Mouse (Mus musculus): ENCODE data around the gene Tns2. TPM values are rescaled to one million over a fixed set of nuclear protein-coding genes. Genes with fewer than 3 reads are reported as not detected.
"Not testable (repeated sequence)": the region's sequence is repeated elsewhere in the genome, so short reads cannot be mapped to it uniquely, and the experiment has no call there.

Tns2 gene
- total RNA-seq, 2 experiments from 2014 or later, result 128 to 129 TPM

DNA sequence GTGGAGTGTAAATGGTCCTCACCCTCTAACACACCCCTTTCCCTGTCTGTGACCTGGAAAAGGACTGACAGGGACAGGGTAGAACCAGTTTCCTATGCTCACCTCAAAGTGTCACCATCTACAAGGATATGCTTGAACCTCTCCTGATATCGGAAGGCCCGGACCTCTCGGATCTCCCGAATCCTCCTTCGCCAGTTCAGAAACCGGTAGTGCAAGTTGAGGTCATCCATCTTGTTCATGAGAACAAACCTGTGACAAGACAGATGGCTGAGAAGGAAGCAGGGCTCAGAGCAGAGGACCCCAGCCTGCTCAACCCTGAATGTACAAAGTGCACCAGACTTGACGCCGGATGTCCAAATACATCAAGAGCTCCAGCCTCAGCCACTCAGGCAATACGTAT is 33.1 kb downstream of the Tns2 start:
- intact Hi-C loops (cut with DNase I), result no loop called here

DNA sequence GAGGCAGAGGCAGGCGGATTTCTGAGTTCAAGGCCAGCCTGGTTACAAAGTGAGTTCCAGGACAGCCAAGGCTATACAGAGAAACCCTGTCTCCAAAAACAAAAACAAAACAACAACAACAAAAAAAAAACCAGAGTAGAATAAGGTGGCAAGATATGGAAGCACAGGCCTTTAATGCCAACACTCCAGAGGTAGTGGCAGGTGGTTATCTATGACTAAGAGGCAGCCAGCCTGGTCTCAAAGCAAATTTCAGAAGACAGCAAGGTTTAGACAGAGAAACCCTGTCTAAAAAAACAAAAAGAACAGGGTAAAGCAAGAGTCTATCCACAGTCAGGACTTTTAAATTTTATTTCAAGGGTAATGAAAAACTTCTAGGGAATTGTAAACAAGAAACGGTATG is 34.5 kb downstream of the Tns2 start:
- no peak for DNase-seq
- intact Hi-C loops (cut with DNase I), result no loop called here

More for the DNA sequence above, 33.1 kb downstream of the Tns2 start:
- DNase-seq, result no peak

DNA sequence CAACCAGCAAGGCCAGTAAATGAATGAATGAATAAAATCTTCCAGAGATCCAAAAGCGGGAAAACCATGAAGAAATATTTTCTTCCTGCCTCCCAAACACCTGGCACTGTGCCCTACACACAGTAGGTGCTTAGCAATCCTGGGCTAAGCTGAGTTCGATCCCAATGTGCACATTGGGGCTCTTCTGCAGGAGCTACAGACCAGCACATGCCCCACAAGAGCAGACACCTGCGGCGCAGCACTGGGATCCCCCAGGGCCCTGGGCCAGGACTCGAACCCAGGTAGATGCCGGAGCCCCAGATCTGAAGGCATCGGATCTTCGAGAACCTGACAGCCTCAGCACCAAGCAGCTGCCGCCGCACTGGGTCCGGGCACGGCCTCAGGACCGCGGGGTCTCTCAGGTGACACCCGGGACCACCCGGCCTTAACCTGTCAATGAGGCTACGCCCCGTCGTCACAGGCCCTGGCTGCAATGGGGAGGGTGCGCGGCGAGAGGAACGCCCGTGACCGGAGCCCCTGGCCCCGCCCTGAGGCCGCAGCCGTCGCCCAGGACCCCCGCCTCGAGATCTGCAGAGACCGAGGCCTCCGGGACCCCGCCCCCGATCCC is 35.4 kb downstream of the Tns2 start:
- intact Hi-C loops (cut with DNase I), result no loop called here

DNA sequence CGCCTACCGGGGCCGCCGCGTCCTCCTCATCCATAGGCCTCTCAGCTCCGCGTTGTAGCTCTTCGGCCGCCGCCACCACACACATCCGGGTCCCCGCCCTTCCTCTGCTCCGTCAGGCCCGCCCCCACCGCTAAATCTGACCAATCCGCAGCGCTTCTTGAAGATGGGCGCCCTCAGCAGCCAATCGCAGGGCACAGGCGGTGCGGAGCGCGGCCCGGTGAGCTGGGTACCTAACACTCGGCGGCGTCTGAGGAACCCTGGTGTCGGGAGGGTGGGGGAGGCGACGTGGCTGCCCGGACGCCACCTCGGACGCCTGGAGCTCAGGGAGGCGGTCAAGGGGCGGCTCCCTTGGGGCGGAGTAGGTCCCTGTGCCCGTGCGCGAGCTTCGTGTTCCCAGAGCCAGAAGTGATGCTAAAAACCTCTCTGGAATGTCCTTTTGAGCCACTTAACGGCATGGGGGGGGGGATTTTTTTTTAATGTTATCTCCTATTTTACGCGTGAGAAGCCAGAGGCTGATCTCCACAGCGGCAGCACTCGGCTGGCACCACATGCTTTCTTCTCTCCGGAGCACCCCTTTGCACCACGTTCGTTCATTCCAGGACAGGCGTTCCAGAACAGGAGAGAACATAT is 36.0 kb downstream of the Tns2 start, which contains the start of gene Spryd3:
TSS of gene Spryd3 (minus strand) at position 106 of the 630 bp plus-strand sequence.
- intact Hi-C loops (cut with DNase I), result no loop called here
- peak; percentile 99 for DNase-seq

More for the DNA sequence above, 35.4 kb downstream of the Tns2 start:
- no peak for DNase-seq

DNA sequence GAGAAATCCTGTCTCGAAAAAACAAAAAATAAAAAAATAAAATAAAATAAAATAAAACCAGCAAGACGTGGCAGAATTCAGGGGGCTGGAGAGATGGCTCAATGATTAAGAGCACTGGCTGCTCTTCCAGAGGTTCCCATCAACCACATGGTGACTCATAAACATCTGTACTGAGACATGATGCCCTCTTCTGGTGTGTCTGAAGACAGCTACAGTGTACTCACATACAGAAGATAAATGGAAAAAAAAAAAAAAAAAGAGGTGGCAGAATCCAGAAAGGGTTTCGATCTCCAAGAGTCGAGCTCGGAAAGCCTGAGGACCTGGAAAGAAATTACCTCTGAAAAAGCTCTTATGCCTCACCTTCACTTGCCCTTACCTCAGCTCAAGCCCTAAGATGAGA is 40.9 kb downstream of the Tns2 start:
- intact Hi-C loops (cut with DNase I), result no loop called here
- DNase-seq, result no peak

DNA sequence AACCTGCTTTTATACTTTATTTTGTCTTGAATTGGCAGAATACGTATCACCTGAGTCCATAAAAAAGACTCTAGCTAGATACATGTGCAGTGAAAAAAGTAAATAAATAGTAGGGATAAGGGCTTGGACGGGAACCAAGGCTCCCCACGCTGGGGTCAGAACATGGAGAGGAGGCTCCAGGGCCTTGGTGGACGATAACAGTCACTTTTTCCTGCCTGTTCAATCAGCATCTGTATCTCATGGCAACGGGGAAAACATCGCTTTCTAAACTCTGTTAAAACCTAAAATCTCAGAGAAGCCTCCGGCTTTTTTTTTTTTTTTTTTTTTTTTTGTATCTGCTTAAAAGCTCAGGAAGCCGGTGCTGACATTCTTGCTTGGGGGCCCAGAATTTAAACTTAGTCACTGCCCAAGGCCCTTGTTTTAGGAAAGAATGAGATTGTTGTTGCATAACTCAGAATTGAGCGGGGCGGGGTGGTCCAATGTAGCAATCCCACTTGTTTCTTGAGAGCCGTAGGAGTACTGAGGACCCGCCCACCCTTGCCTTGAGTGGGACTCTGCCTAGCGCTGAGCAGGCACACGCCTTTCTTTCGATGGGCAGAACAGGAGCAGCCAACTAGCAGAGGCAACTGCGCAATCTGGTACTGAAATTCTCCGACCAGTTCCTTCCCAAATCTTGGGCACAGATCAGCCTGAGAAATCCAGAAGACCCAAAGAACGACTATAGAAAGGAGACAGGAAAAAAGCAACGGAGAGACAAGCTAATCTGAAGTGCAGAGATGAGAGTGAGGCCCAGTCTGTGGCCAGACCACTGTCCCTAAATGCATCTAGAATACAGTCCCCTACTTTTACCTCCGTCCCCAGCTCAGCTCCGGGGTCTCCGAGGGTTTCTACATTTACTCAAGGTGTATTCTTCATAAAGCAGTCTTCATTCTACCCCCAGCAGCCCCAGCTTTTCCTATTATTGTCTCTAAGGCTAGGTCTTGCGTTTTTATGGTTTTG is 43.0 kb downstream of the Tns2 start:
- DNase-seq, result peak in 1 of 2 experiments; percentile 54
- intact Hi-C loops (cut with DNase I), result no loop called here

DNA sequence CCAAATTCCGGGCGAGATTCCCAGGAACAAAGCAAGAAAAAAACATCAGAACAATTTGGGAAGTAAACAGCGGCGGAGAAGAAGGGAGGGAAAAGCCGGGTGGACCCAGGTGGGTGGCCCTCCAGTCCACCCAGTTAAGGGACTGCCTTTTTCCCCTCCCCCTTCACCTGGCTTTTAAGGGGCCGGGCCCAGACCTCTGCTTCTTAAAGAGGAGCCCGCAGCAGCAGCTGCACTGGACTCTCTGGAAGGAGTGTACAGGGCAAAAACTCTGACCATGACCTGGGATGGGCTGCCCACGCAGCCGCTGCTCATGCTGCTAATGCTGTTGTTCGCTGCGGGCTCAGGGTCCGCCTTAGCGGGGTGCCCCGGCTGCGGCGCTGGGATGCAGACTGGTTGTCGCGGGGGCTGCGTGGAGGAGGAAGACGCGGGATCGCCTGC is 44.1 kb downstream of the Tns2 start, which contains the start of gene Igfbp6:
TSS of gene Igfbp6 (plus strand) at position 89 of the 438 bp plus-strand sequence.
- intact Hi-C loops (cut with DNase I), result no loop called here
- peak in 1 of 2 experiments; percentile 37 for DNase-seq

DNA sequence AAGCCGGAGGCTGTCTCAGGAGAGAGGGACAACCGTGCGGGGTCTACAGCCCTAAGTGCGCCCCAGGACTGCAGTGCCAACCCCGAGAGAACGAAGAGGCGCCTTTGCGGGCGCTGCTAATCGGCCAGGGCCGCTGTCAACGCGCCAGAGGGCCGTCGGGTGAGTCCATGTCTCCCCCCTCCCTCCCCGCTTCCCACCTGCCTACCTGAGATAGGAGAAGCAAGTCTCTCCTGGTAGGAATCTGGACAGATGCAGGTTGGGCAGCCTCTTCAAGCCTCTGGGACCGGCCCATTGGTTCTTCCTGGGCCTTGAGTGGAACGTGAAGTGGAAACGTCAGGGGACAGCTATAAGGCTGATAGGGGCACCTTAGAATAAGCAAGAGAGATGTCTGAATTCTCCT is 44.5 kb downstream of the Tns2 start:
- no peak for DNase-seq
- intact Hi-C loops (cut with DNase I), result loop anchor here (5.0 kb wide), 2 partner anchors 37 to 157 kb away; no protein-coding TSS in a partner anchor

DNA sequence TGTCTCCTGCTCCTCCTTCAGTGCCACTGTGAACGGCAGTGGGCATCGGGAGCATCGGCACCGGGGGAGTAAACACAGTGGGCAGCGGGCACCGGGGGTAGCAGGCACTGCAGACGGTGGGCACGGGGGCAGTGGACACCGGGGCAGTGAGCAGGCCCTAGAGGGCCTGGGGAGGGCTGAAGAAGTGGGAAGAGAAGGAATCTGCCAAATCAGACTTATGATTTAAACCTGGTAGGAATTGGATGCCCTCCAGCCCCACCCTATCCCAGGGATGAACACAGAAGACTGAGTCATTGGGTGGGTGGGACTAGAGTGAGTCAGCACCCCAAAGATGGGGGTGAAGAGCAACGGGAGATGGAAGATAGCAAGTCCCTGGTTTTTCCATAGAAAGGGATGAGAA is 45.1 kb downstream of the Tns2 start:
- DNase-seq, result peak in 1 of 2 experiments; percentile 36
- intact Hi-C loops (cut with DNase I), result loop anchor here (5.0 kb wide), 2 partner anchors 38 to 158 kb away; no protein-coding TSS in a partner anchor

DNA sequence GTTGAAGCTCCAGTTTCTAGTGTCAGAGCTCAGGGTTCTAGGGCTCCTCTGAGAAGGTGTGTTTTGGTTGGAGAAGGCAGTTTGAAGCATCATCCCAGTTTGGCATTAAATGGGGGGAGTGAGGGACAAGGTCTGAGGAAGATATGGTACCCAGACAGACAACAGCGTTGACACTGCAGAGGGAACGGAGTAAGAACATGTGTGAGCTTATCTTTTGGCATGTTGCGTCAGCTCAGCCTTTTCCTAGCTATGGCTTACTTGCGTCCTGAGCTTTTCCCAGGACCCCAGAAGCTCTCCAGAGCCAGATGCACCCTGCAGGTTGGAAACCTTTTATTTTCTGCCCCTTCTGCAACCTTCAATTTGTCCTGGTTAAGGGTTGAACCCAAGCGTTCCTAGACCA is 45.9 kb downstream of the Tns2 start:
- no peak for DNase-seq
- intact Hi-C loops (cut with DNase I), result loop anchor here (5.0 kb wide), 2 partner anchors 39 to 159 kb away; no protein-coding TSS in a partner anchor

DNA sequence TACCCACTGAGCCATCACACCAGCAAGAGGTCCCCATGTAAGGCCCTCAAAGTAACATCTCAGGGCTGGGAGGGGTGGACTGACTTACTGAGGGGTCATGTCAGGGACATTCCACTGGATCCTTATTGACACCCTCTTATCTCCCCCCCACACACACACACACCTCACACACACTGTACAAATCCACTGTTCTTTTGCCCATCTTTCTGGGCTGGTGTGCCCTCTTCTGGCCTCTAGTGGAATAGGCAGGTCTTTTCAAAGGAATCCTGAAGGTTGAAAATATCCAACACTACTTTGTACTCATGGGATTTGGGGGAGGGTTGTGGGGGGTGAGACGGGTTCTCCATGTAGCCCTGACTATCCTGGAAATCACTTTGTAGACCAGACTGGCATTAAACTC is 46.7 kb downstream of the Tns2 start:
- intact Hi-C loops (cut with DNase I), result loop anchor here (1.0 to 5.0 kb wide), 4 partner anchors 30 to 160 kb away; no protein-coding TSS in a partner anchor
- peak; percentile 47 to 63 for DNase-seq

DNA sequence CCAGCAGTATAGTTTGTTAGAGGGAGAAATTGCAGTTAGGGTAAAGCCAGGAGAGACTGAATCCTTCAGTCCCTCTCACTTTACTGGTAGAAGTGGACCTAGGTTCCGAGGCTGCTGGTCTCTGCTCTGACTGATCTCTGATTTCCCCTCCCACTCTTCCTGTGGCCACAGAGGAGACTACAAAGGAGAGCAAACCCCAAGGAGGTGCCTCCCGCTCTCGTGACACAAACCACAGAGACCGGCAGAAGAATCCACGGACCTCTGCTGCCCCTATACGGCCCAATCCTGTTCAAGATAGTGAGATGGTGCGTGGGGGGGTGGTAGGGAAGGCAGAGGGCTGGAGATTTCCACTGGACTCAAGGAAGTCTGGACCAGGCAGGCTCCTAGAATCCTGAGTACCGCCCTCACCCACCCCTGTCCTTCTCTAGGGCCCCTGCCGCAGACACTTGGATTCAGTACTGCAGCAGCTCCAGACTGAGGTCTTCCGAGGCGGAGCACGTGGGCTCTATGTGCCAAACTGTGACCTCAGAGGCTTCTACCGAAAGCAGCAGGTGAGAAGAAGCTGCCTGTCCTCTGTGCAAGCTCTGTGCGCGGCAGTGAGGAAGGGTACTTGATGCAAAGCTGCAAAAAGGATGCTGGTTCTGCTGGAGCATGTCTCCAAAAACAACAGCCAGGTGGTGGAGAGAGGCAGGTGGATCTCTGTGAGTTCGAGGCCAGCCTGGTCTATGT is 47.6 kb downstream of the Tns2 start:
- intact Hi-C loops (cut with DNase I), result loop anchor here (1.0 to 5.0 kb wide), 4 partner anchors 31 to 161 kb away; no protein-coding TSS in a partner anchor
- no peak for DNase-seq

DNA sequence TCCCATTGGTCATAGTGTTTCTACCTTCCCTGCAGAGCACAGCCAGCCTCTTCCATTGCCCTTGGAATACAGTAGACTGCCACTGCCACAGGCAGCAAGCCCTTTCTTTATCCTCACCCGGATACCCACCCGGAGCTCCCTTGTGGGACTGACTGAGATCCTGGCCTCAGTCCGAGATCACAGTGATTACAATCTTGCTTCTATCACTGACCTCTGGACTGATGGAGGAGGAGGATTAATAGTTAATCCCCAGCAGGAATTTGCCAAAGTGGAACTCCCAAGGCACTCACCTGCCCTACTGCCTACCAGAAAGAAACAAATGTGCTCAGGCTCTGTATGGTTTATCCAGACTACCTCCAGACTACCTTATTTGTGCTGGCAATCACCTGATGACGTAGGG is 49.3 kb downstream of the Tns2 start:
- DNase-seq, result no peak
- intact Hi-C loops (cut with DNase I), result loop anchor here (5.0 kb wide), 2 partner anchors 42 to 162 kb away; no protein-coding TSS in a partner anchor

DNA sequence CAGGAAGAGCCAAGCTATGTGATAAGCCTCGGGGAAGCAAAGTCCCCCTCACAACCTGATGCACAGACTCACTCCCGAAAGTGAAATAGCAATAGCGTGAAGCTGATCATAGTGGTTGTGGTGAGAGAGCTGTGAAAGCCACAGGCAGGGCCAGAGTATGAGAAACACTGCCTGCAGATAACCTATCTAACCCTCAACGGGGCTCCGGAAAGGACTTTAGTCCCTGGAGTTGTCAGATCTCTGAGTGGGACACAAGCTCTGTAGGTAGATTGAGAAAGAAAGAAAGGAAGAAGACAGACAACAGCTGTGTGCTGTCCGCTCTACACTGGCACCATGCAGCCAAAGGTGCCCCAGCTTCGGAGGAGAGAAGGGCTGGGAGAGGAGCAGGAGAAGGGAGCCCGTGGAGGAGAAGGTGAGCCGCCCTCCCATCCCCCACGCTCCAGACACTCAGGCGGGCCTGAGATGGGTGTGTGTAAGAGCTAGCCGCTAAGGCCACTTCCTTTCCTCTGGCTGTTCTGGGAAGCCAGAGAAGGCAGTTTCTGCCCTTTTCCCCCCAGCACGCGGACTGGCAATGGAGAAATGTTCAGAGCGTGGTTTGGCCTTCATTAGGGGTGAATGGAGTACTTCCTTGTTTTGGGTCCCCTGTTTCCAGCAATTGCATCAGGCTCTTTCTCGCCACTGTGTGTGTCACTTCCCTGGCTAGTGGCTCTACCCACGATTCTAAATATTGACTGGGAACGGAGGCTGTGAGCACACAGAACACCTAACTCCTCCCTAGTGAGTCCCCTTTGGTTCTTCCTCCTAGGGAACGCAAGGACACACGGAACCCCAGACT is 50.3 kb downstream of the Tns2 start, which contains the start of gene Soat2:
TSS of gene Soat2 (plus strand) at position 226 of the 835 bp plus-strand sequence.
- intact Hi-C loops (cut with DNase I), result no loop called here
- peak; percentile 40 to 43 for DNase-seq

DNA sequence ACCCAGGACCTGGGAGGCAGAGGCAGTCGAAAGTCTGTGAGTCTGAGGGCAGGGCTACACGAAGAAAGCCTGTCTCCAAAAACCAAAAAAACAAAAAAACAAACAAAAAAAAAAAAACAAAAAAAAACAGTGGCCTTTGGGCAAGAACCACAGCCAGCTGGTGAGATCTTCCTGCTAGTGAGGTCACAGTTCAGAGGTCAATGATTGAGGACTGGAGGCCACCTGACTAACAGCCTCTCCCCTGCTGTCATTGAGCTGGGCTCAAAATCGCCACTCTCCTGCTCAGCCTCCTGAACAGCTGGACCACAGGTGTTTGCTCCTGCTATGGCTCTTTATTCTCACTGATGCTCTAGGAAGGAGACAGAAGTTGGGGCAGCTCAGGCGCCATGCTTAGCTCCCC is 52.4 kb downstream of the Tns2 start:
- DNase-seq, result no peak
- intact Hi-C loops (cut with DNase I), result no loop called here

DNA sequence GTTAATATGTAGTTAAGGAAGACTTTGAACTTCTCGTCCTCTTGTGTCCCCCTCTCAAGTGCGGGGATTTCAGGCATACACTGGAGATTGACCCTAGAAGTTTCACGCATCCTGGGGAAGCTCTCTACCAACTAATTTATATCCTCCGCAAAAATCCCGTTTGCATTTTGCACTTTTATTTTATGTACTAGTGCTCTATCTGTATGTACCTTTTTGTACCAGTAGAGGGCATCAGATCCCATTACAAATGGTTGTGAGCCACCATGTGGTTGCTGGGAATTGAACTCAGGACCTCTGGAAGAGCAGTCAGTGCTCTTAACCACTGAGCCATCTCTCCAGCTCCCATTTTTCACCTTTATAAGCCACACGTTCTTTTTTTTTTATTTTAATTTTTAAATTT is 54.8 kb downstream of the Tns2 start:
- DNase-seq; intact Hi-C loops (cut with DNase I): not testable (repeated sequence)

DNA sequence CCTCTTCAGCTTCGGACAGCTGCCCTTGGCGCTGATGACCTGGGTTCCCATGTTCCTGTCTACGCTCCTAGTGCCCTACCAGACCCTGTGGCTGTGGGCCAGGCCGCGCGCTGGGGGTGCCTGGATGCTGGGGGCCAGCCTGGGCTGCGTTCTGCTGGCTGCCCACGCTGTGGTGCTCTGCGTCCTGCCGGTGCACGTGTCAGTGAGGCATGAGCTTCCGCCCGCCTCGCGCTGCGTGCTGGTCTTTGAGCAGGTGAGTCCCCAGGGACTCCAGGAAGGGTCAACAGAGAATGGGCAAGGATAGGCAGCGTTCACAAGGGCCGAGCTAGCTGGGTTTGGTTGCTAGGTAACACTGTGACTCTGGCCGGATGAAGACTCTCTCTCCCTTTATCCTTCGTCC is 56.6 kb downstream of the Tns2 start:
- intact Hi-C loops (cut with DNase I), result no loop called here
- no peak for DNase-seq

DNA sequence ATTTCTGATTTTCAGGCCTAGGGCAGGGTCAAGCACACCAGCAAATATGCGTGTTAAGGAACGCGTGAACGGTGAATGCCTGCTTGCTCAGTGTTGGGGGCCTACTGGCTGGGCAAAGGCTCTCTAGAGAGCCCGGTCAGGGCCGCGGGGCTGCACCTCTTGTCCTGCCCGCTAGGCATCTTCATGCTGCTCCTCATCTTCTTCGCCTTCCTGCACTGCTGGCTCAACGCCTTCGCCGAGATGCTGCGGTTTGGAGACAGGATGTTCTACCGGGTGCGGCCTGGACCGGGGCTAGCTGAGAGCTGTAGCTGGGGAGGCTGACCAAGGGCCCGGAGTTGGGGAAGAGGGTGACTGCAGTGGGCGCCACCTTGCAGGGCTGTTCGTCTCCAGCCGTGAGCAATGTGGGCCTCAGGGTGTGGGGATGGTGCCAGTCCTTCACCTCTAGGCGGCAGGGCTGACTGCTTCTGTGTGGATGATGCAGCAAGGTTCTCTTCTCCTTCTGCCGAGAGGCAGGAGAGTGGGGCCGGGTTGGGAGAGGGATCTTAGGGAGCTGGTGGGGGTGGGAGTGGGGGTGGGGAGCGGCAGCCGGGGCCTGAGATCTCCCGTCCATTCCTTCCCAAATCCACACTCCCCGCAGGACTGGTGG is 60.3 kb downstream of the Tns2 start:
- no peak for DNase-seq
- intact Hi-C loops (cut with DNase I), result no loop called here

All from heart, postnatal 36 days (tissue).